8 mouse cellular contexts compared by ENCODE assay signal in genomic region chr14:25461676-25462385, GRCm38 (mm10). TPM values are rescaled to one million over a fixed set of nuclear protein-coding genes. Genes with fewer than 3 reads are reported as not detected.
A peak's percentile ranks its signal among the peaks of the same experiment; 100 is the strongest.
DNase-seq lines count a peak whose midpoint lies in the region; TF ChIP-seq lines count a peak whose summit lies in the region.

No protein-coding gene starts in this region.

- no peak for TF ChIP-seq CTCF in thymus, adult 2 months (IDR thresholded peaks at IDR 0.05; ENCODE audit: borderline replicate concordance, control insufficient read depth, extremely low read depth, insufficient read depth, low read length, poor library complexity)
- TF ChIP-seq CTCF in olfactory bulb, adult 2 months (IDR thresholded peaks at IDR 0.05; ENCODE audit: insufficient read depth, low read depth, low read length) = no peak

- peak; percentile 24 for DNase-seq in cerebellum, adult 8-10 months
- no peak for DNase-seq in cerebellum, adult 18-20 months
- peak; percentile 37 for DNase-seq in thymus, adult 2 months
- DNase-seq in thymus, postnatal 36 days = no peak
- DNase-seq in kidney, postnatal 10 days = peak; percentile 27
- DNase-seq in natural killer cell, adult 2 months (ENCODE audit: low spot score in 2 of 2) = no peak
- no peak for DNase-seq in left cerebral cortex, postnatal 10 days (ENCODE audit: extremely low spot score in 1 of 2, low spot score in 2 of 2)

- H3K27ac ChIP-seq in thymus, adult 2 months (ENCODE audit: control insufficient read depth, insufficient read depth, low read length) = peak overlapping the region; percentile 32; the same call in 1 of the 2 replicates
- H3K27ac ChIP-seq in olfactory bulb, adult 2 months (ENCODE audit: insufficient read depth, low read depth, low read length) = 0 out of 2 replicates have a peak overlapping the region, but pooled peaks have one; percentile 0

- intact Hi-C loops in left cerebral cortex, postnatal 10 days (cut with DNase I) = loop anchor here (5.0 kb wide), 2 partner anchors 100 to 960 kb away; no protein-coding TSS in a partner anchor

- no peak for TF ChIP-seq POLR2A in thymus, adult 2 months (IDR thresholded peaks at IDR 0.05; ENCODE audit: control insufficient read depth, extremely low read depth, insufficient read depth, low read length, poor library complexity)
- TF ChIP-seq POLR2A in olfactory bulb, adult 2 months (IDR thresholded peaks at IDR 0.05; ENCODE audit: insufficient read depth, low read depth, low read length) = no peak

- peaks cover 34% of the 10 kb centered on the region for H3K4me1 ChIP-seq in thymus, adult 2 months (replicated peaks; ENCODE audit: control insufficient read depth, insufficient read depth, low read length)
- peaks cover 46% of the 10 kb centered on the region for H3K4me1 ChIP-seq in olfactory bulb, adult 2 months (ENCODE audit: control insufficient read depth, insufficient read depth, low read length)

- 5% methylated on average over 12 of the region's 12 CpGs for WGBS in thymus, adult 2 months
- 46% methylated on average over 12 of the region's 12 CpGs for WGBS in olfactory bulb, adult 2 months

- H3K27me3 ChIP-seq in thymus, adult 2 months (ENCODE audit: control insufficient read depth, insufficient read depth, low read length) = no peaks in the 10 kb centered on the region

- peak overlapping the region; percentile 86 for H3K4me3 ChIP-seq in thymus, adult 2 months (ENCODE audit: control insufficient read depth, insufficient read depth, low read length)
- peak overlapping the region; percentile 68 for H3K4me3 ChIP-seq in olfactory bulb, adult 2 months (ENCODE audit: insufficient read depth, low read depth, low read length)

- no peaks in the 10 kb centered on the region for H3K36me3 ChIP-seq in thymus, adult 2 months (ENCODE audit: control insufficient read depth, insufficient read depth, low read length)

RNA-seq across cellular contexts. Expression of gene Zmiz1, which starts 2.8 kb away (rescaled TPM):
- 58.9 and 93.6 TPM in 2 replicates for polyA plus RNA-seq in thymus, adult 2 months (2012; rRNA removed)
- 98.3 TPM in 1 of 2 replicates, not detected in the other for polyA plus RNA-seq in olfactory bulb, adult 2 months (2012; ENCODE audit: insufficient read depth, insufficient read length, low replicate concordance, missing spikeins)
- 100 to 1,000 TPM; 105 to 106 TPM for total RNA-seq in left cerebral cortex, postnatal 10 days (2021)

Comparison
In these comparisons a context has a peak if more than half of its experiments do, and no peak if none do; other contexts are left out.
1. DNase-seq: peak in cerebellum, adult 8-10 months (single experiment), thymus, adult 2 months (single experiment) and kidney, postnatal 10 days (single experiment); none in cerebellum, adult 18-20 months (0 of 2), thymus, postnatal 36 days (0 of 2), natural killer cell, adult 2 months (0 of 2) and left cerebral cortex, postnatal 10 days (0 of 2).